Mouse (Mus musculus) left cerebral cortex, postnatal 14 days (tissue): ENCODE data around the gene Pex11g. TPM values are rescaled to one million over a fixed set of nuclear protein-coding genes. Genes with fewer than 3 reads are reported as not detected.

Experiments
- DNase-seq, 2 experiments: peaks; one replicate each; pipeline ENCODE4 v3.0.0; 2021 to 2022; ENCODE audit warnings: low spot score in 2 of 2, mixed read lengths in 1 of 2
- intact Hi-C: fragments of 180-260 bp; cut with DNase I; formaldehyde crosslinking; loops from one replicate; pipeline ENCODE4 v1.15.1; 2025
- long read RNA-seq, 2 experiments: library from polyadenylated mRNA; stranded (forward); transcript quantifications; one replicate each; pipeline ENCODE4 v2.0.0; 2021
- total RNA-seq, 2 experiments: library from RNA; stranded (reverse); gene quantifications; 2 replicates each; pipeline ENCODE4 v1.2.3; 2021

The Pex11g gene
- 1 to 10 TPM in 1 of 2 experiments, under 1 TPM in 1; 0.74 to 1.2 TPM for total RNA-seq
- long read RNA-seq, experiment 1, partial matches to known transcripts, result 0 of 2 reads
- long read RNA-seq, experiment 1, other reads (novel, unspliced or antisense), result 0 of 2 reads
- long read RNA-seq, experiment 2, result 0 reads

GRCm38 (mm10) chr8:3467006-3467885 is at the start of gene Pex11g:
Pex11g (minus strand) TSS chr8:3467680.
- peak; percentile 85 to 87 for DNase-seq
- intact Hi-C loops, result no loop called here

- intact Hi-C loops, result no loop called here
- peak; percentile 54 to 67 for DNase-seq
Observed at GRCm38 (mm10) chr8:3517117-3517495, 49.6 kb upstream of the Pex11g start.

GRCm38 (mm10) chr8:3516450-3517116 is 49.1 kb upstream of the Pex11g start:
- DNase-seq, result peak; percentile 95 to 97
- intact Hi-C loops, result no loop called here

- peak; percentile 56 to 84 for DNase-seq
- intact Hi-C loops, result no loop called here
Observed at GRCm38 (mm10) chr8:3515771-3516417, 48.4 kb upstream of the Pex11g start.

DNA sequence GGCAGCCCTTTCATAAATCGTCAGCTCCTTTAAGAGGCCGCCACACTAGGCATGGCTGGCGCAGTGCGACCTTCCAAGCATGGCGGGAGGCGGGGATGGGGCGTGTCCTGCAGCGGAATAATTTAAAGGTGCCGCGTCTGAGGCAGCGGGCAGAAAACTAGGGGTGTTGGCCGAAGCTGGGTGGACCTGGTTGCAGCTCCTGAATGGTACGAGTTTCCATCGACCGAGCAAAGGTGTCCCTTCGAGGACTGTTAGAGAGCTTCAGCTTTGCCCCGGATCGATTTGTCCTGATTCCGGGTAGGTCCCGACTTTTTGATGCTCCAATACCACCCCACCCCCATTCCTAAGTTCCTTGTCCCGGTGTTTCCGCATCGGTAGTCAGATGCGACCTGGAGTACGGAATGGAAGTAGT is 47.8 kb upstream of the Pex11g start, which contains the start of gene Pnpla6:
Pnpla6 (plus strand) TSS at position 125 of the 412 bp plus-strand sequence.
- intact Hi-C loops, result no loop called here
- peak; percentile 86 to 92 for DNase-seq

DNA sequence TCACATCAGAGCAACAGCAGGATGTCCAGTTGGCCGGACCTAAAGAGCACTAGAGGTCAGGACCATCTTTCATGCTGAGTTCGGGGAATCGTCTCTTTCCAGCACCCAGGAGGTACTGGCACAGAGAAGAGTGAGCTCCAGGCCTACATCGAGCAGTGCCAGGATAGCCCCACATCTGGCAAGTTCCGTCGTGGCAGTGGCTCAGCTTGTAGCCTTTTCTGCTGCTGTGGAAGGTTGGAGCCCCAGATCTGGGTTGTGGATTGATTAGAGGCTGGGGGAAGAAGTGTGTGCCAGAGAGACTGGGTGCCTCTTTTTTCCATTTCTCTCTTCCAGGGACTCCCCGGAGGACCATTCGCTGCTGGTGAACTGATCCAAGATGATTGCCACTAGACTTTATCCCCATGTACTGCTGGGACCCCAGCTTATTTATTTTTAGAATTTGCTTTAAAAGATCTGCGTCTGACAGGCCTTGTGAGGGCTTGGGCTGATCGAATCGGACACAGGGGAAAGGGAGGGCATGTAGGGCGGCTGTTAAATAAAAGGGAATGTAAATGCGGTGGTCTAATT is 47.3 kb upstream of the Pex11g start:
- intact Hi-C loops, result no loop called here
- no peak for DNase-seq

DNA sequence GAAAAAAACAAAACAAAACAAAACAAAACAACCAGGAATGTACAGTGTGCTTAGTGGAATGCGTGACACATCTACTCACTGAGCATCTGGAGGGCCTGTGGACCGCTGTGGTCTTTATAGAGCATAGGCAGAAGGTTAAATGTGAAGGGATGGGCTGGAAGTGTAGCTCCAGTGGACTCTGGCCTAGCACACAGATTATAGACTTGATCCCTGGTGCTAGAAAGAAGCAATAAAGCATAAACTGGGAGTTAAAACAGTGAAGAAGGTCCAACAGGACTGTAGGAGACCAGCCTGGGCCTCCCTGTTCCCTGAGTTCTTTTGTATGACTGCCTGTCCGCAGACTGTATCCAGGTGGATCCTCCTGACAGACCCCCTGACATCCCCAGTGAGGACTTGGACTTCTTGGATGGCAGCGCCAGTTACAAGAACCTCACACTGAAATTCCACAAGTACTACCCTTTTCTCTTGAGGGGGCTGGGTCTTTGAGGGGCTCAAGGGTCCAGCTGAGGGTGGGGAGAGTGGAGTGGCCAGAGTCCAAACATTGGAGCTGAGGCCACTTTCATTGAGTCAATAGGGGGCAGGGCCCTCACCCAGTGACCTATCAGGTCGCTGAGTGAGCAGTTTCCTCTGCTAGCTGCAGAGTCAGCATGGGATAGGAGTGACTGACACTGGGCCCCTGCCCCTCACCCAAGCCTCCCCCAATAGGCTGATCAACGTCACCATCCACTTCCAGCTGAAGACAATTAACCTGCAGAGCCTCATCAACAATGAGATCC is 40.7 kb upstream of the Pex11g start:
- DNase-seq, result no peak
- intact Hi-C loops, result no loop called here

- intact Hi-C loops, result no loop called here
- peak in 1 of 2 experiments; percentile 58 for DNase-seq
Observed at GRCm38 (mm10) chr8:3502217-3502616, 34.7 kb upstream of the Pex11g start.

DNA sequence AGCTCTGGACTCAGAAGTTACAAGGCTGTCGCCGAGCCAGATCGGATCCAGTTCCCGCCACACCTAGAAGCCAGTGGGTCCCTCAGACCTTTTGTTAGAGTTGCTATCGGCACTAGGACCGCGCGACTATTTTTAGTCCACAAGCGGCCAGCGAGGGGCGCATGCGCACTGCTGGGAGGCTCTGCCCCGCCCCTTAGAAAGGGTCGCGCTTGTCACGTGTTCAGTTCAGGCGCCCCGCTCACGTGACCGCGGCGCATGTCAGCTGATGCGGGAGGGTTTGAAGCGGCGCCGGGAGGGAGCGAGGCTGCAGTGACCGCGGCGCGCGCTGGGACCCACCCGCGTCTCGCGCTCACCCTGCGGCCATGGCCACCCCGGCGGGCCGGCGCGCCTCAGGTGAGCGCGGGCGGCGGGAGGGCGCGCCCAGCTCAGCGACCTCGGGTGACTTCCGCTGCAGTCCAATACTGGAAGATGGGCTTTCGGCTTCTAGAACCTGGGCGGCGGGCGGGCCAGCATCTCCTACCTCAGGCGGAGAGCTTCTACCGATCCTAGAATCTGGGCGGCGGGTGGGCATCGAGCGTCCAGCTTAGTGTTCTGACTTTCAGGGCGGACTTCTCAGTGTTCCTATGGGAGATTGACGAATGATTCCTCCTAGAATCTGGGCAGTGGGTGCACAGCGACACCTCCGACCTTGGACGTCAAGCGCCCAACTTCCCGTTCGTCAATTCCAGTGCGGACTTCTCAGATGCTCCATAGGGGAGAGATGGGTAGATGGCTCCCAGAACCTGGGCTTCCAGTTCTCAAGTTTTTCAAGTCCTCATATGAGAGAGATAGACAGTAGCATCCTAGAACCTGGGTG is 33.0 kb upstream of the Pex11g start, which contains the start of gene Mcoln1:
Mcoln1 (plus strand) TSS at position 223 of the 856 bp plus-strand sequence.
- DNase-seq, result peak; percentile 98 to 99
- intact Hi-C loops, result no loop called here

- DNase-seq, result no peak
- intact Hi-C loops, result no loop called here
Observed at GRCm38 (mm10) chr8:3499751-3500150, 32.3 kb upstream of the Pex11g start.

DNA sequence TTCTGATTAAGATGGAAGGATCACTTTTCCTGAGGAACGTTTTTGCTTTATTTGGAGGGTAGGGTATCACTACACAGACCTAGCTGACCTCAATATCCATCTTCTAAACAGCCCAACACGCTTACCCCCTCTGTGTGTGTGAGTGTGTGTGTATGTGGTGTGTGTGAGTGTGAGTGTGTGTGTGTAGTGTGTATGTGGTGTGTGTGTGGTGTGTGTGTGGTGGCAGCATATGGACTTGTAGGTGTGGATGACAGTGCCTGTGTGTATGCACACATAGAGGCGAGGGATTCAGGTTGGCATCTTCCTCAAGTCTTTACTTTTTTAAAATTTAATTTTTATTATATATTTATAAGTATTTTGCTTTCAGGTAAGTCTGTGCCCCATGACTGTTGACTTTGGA is 31.1 kb upstream of the Pex11g start:
- intact Hi-C loops, result no loop called here

GRCm38 (mm10) chr8:3496428-3496748 is 28.9 kb upstream of the Pex11g start:
- no peak for DNase-seq
- intact Hi-C loops, result no loop called here

More for the DNA sequence above, 31.1 kb upstream of the Pex11g start:
- no peak for DNase-seq

GRCm38 (mm10) chr8:3495578-3496427 is 28.3 kb upstream of the Pex11g start:
- intact Hi-C loops, result no loop called here
- DNase-seq, result no peak

- intact Hi-C loops, result no loop called here
Observed at GRCm38 (mm10) chr8:3493845-3494208, 26.3 kb upstream of the Pex11g start.

GRCm38 (mm10) chr8:3492901-3493844 is 25.7 kb upstream of the Pex11g start, which contains the start of gene Zfp358:
Zfp358 (plus strand) TSS chr8:3493138.
- peak; percentile 61 to 75 for DNase-seq
- intact Hi-C loops, result no loop called here

More at GRCm38 (mm10) chr8:3493845-3494208, 26.3 kb upstream of the Pex11g start:
- DNase-seq, result no peak

DNA sequence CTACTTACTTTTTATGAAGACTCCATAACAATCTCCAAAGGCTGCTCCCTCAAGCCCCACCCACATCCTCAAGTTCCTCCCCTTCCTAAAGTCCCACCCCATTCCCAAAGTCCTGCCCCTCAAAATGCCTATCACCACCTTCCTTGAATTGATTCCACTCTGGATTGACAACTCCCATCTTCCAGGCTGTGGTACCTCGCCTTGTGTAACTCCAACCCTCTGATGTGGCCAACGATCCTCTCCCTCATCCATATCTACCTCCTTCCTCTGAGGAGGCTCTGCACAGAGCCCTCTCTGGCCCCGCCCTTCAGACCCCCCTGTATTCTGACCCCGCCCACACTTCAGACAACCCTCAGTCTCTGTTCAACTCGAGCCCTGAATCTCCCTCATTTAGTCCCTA is 17.7 kb upstream of the Pex11g start:
- intact Hi-C loops, result no loop called here
- no peak for DNase-seq
